Mouse (Mus musculus) lung, postnatal 0 days (tissue): ENCODE data around the gene Ogg1.

Source experiments
- CTCF ChIP-seq: IDR thresholded peaks from 2 replicates; pipeline ENCODE4 v1.5.1; 2016; ENCODE audit warnings: antibody characterized with exemption, mild to moderate bottlenecking
- EP300 ChIP-seq: IDR thresholded peaks from 2 replicates; pipeline ENCODE4 v1.6.1; 2016; ENCODE audit warnings: antibody characterized with exemption, mild to moderate bottlenecking, control low read depth

DNA sequence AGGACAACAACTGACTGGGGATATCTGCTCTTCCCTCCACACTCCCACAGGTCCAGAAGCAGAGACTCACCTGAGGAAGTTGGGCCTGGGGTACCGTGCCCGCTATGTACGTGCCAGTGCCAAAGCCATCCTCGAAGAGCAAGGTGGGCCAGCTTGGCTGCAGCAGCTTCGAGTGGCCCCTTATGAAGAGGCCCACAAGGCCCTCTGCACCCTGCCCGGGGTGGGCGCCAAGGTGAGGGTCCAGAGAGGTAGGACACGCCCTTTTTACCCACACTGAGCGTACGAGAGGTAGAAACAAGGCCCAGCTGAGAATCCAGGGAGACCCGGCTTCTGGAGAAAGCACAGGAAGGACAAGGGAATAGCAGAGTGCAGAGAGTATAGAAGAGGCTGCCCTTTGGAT is 4.9 kb downstream of the Ogg1 start:
- no peak for TF ChIP-seq CTCF
- no peak for TF ChIP-seq EP300
